Mouse (Mus musculus): Measurements from ENCODE around the gene Cirbp. TPM values are rescaled to one million over a fixed set of nuclear protein-coding genes. Genes with fewer than 3 reads are reported as not detected.
A peak's percentile ranks its signal among the peaks of the same experiment; 100 is the strongest.

Cirbp gene
- polyA plus RNA-seq, 1 experiment = 276 TPM

GRCm38 (mm10) chr10:80137626-80138552, 27.9 kb upstream of the Cirbp start:
- DNase-seq (ENCODE audit: low spot score) = no peak

GRCm38 (mm10) chr10:80138553-80139438, 27.0 kb upstream of the Cirbp start, which contains the start of gene Atp5d:
Gene Atp5d, plus strand, starts transcription at chr10:80138632.
- DNase-seq (ENCODE audit: low spot score) = peak; percentile 67

- DNase-seq (ENCODE audit: low spot score) = no peak
These were observed 26.4 kb upstream of the Cirbp start for GRCm38 (mm10) chr10:80139439-80139775.

- DNase-seq (ENCODE audit: low spot score) = no peak
These were observed 25.7 kb upstream of the Cirbp start for GRCm38 (mm10) chr10:80139975-80140665.

- DNase-seq (ENCODE audit: low spot score) = no peak
These were observed 25.1 kb upstream of the Cirbp start, which contains the start of gene Cbarp for GRCm38 (mm10) chr10:80140666-80141035. Gene Cbarp, minus strand, starts transcription at chr10:80140835.

GRCm38 (mm10) chr10:80141243-80141642, 24.5 kb upstream of the Cirbp start:
- peak; percentile 90 for DNase-seq (ENCODE audit: low spot score)

GRCm38 (mm10) chr10:80141786-80142529, 23.8 kb upstream of the Cirbp start:
- DNase-seq (ENCODE audit: low spot score) = peak; percentile 79

GRCm38 (mm10) chr10:80142530-80142925, 23.3 kb upstream of the Cirbp start:
- DNase-seq (ENCODE audit: low spot score) = no peak

GRCm38 (mm10) chr10:80143664-80144063, 22.1 kb upstream of the Cirbp start:
- DNase-seq (ENCODE audit: low spot score) = no peak

GRCm38 (mm10) chr10:80144159-80144558, 21.6 kb upstream of the Cirbp start:
- no peak for DNase-seq (ENCODE audit: low spot score)

- peak; percentile 61 for DNase-seq (ENCODE audit: low spot score)
These were observed 20.6 kb upstream of the Cirbp start for GRCm38 (mm10) chr10:80144864-80145838.

- DNase-seq (ENCODE audit: low spot score) = no peak
These were observed 19.9 kb upstream of the Cirbp start for GRCm38 (mm10) chr10:80145896-80146295.

- no peak for DNase-seq (ENCODE audit: low spot score)
These were observed 19.2 kb upstream of the Cirbp start for GRCm38 (mm10) chr10:80146568-80147011.

- DNase-seq (ENCODE audit: low spot score) = no peak
These were observed 18.6 kb upstream of the Cirbp start for GRCm38 (mm10) chr10:80147146-80147718.

GRCm38 (mm10) chr10:80147719-80148601, 17.8 kb upstream of the Cirbp start, which contains the start of gene Midn:
Gene Midn, plus strand, starts transcription at chr10:80148272.
- peak; percentile 90 for DNase-seq (ENCODE audit: low spot score)

- peak; percentile 96 for DNase-seq (ENCODE audit: low spot score)
These were observed 17.0 kb upstream of the Cirbp start for GRCm38 (mm10) chr10:80148610-80149290.

- peak; percentile 88 for DNase-seq (ENCODE audit: low spot score)
These were observed 16.2 kb upstream of the Cirbp start for GRCm38 (mm10) chr10:80149291-80150225.
